10 mouse cellular contexts compared by ENCODE assay signal in the genomic region with DNA sequence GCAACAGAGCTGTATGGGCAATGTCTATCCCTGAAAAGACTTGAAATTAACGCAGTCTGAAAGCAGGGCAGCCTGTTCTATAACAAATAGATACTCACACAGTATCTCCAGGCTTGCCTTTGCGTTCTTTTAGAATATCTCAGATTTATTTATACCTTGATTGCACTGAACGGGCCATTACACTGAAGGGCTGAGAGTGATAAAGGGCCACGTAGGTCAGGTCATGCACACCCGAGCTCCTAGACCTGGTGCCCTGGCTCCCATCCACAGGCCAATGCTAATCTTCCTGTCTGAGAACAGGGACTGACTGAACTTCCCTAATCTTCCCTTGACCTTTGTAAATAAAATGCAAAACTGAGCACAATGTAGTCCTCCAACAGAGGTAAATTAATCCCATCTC.
DNase-seq lines count a peak whose midpoint lies in the region; ATAC-seq lines count a peak whose summit lies in the region.
"Had no signal": no experiment of that assay in that cellular context is flagged by ENCODE, and none has a peak within 500 bp of the region (broad histone marks: within the 10 kb centered on the region; RNA-seq: fewer than 3 reads in every experiment).

No protein-coding gene starts in this region.

- peak overlapping the region; percentile 71; the same call in 1 of the 2 replicates for H3K27ac ChIP-seq in kidney, embryonic 16.5 days (ENCODE audit: low read length)
- 0 out of 2 replicates have a peak overlapping the region, but pooled peaks have one; percentile 24 for H3K27ac ChIP-seq in embryonic facial prominence, embryonic 15.5 days (replicated peaks)
- H3K27ac ChIP-seq in midbrain, embryonic 11.5 days (ENCODE audit: low read depth, low read length), result no peak overlapping the region

- peaks cover 31% of the 10 kb centered on the region for H3K4me1 ChIP-seq in kidney, embryonic 16.5 days (ENCODE audit: insufficient read depth, low read length)
- peaks cover 26% of the 10 kb centered on the region for H3K4me1 ChIP-seq in embryonic facial prominence, embryonic 15.5 days
- H3K4me1 ChIP-seq in midbrain, embryonic 11.5 days (ENCODE audit: control insufficient read depth, insufficient read depth, low read length), result peaks cover 2% of the 10 kb centered on the region; the same call in 1 of the 2 replicates

- no peak overlapping the region for H3K4me2 ChIP-seq in kidney, embryonic 16.5 days (replicated peaks; ENCODE audit: low read depth, low read length)
- no peak overlapping the region for H3K4me2 ChIP-seq in embryonic facial prominence, embryonic 15.5 days (replicated peaks)
- H3K4me2 ChIP-seq in midbrain, embryonic 11.5 days, result no peak overlapping the region

- no peaks in the 10 kb centered on the region for H3K27me3 ChIP-seq in kidney, embryonic 16.5 days (ENCODE audit: insufficient read depth, low read length)
- no peaks in the 10 kb centered on the region for H3K27me3 ChIP-seq in embryonic facial prominence, embryonic 15.5 days
- no peaks in the 10 kb centered on the region for H3K27me3 ChIP-seq in midbrain, embryonic 11.5 days (ENCODE audit: control insufficient read depth, insufficient read depth, low read length)

- no peak for ATAC-seq in kidney, embryonic 16.5 days (ENCODE audit: low FRiP score, low TSS enrichment)
- ATAC-seq in embryonic facial prominence, embryonic 15.5 days (ENCODE audit: insufficient number of reproducible peaks, low FRiP score, low TSS enrichment, low read depth), result no peak
- ATAC-seq in megakaryocyte, adult 5-6 weeks (ENCODE audit: poor library complexity, severe bottlenecking), result peak; percentile 17; the same call in 1 of the 2 replicates
- no peak for ATAC-seq in midbrain, embryonic 11.5 days (ENCODE audit: low FRiP score)
- ATAC-seq in frontal cortex, adult (ENCODE audit: low TSS enrichment), result no peak

- no peak for DNase-seq in kidney, postnatal 36 days
- peak; percentile 19 for DNase-seq in brain, adult 2 months (ENCODE audit: low read depth, low spot score)
- no peak for DNase-seq in ovary, postnatal 14 days (ENCODE audit: low spot score)
- DNase-seq in midbrain, embryonic 11.5 days (ENCODE audit: low spot score, missing footprints), result no peak
- DNase-seq: left cerebral cortex, postnatal 4 days; right cerebral cortex, postnatal 14 days had no signal

- no peak overlapping the region for H3K9ac ChIP-seq in kidney, embryonic 16.5 days (replicated peaks; ENCODE audit: low read length)
- no peak overlapping the region for H3K9ac ChIP-seq in embryonic facial prominence, embryonic 15.5 days
- no peak overlapping the region for H3K9ac ChIP-seq in midbrain, embryonic 11.5 days (ENCODE audit: low read length)

- H3K4me3 ChIP-seq in kidney, embryonic 16.5 days (ENCODE audit: low read length), result no peak overlapping the region
- no peak overlapping the region for H3K4me3 ChIP-seq in embryonic facial prominence, embryonic 15.5 days (replicated peaks)
- H3K4me3 ChIP-seq in midbrain, embryonic 11.5 days (ENCODE audit: low read depth, low read length), result no peak overlapping the region

- H3K9me3 ChIP-seq in kidney, embryonic 16.5 days (ENCODE audit: low read length), result no peaks in the 10 kb centered on the region
- no peaks in the 10 kb centered on the region for H3K9me3 ChIP-seq in embryonic facial prominence, embryonic 15.5 days (replicated peaks)
- no peaks in the 10 kb centered on the region for H3K9me3 ChIP-seq in midbrain, embryonic 11.5 days (ENCODE audit: control insufficient read depth, low read length)

- WGBS in kidney, embryonic 16.5 days, result 59% methylated on average over 5 of the region's 5 CpGs
- WGBS in embryonic facial prominence, embryonic 15.5 days, result 61% methylated on average over 5 of the region's 5 CpGs
- 73% methylated on average over 5 of the region's 5 CpGs for WGBS in midbrain, embryonic 11.5 days

- H3K36me3 ChIP-seq in kidney, embryonic 16.5 days (ENCODE audit: insufficient read depth, low read length), result no peaks in the 10 kb centered on the region
- no peaks in the 10 kb centered on the region for H3K36me3 ChIP-seq in embryonic facial prominence, embryonic 15.5 days
- no peaks in the 10 kb centered on the region for H3K36me3 ChIP-seq in midbrain, embryonic 11.5 days (ENCODE audit: control insufficient read depth, insufficient read depth, low read length)
